10 mouse cellular contexts compared by ENCODE assay signal in the genomic region with DNA sequence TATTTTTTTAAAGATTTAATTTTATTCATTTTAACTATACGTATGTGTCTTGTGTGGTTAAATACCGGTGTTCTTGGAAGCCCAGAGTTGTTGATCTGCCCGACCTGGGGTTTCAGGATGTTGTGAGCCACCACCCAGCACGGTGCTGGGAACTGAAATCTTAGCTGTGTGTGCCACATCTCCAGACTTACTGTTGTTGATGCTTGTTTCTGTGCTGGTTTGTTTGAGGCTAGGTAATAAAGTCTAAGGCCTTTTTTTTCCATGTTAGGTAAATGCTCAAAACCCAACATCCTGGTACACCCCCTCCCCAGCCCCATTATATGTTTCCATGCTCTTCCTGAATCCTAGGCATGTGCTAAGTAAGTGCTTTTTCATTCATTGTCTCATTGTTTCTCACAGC. TPM values are rescaled to one million over a fixed set of nuclear protein-coding genes. Genes with fewer than 3 reads are reported as not detected.
DNase-seq lines count a peak whose midpoint lies in the region; ATAC-seq lines count a peak whose summit lies in the region.
"Had no signal": no experiment of that assay in that cellular context is flagged by ENCODE, and none has a peak within 500 bp of the region (broad histone marks: within the 10 kb centered on the region; RNA-seq: fewer than 3 reads in every experiment).

No protein-coding gene starts in this region.

- H3K4me3 ChIP-seq in heart, embryonic 14.5 days (ENCODE audit: control insufficient read depth in 1 of 2, insufficient read depth in 1 of 2, low read depth in 1 of 2, low read length in 2 of 2) = no peak overlapping the region
- H3K4me3 ChIP-seq in hindbrain, embryonic 15.5 days = peak overlapping the region; percentile 91; the same call in 1 of the 2 replicates
- peak overlapping the region; percentile 72; the same call in 1 of the 2 replicates for H3K4me3 ChIP-seq in midbrain, embryonic 14.5 days (replicated peaks; ENCODE audit: low read depth, low read length)

- H3K27ac ChIP-seq in heart, embryonic 14.5 days (replicated peaks in 1 of 2; ENCODE audit: control insufficient read depth in 1 of 2, insufficient read depth in 1 of 2, low read depth in 2 of 2, low read length in 2 of 2) = peak overlapping the region; percentile 64 to 96
- H3K27ac ChIP-seq in hindbrain, embryonic 15.5 days (replicated peaks) = peak overlapping the region; percentile 95
- H3K27ac ChIP-seq in midbrain, embryonic 14.5 days (replicated peaks; ENCODE audit: low read depth, low read length) = peak overlapping the region; percentile 89

- H3K27me3 ChIP-seq in heart, embryonic 14.5 days (ENCODE audit: control insufficient read depth, insufficient read depth, low read length) = no peaks in the 10 kb centered on the region
- H3K27me3 ChIP-seq in hindbrain, embryonic 15.5 days = no peaks in the 10 kb centered on the region
- H3K27me3 ChIP-seq in midbrain, embryonic 14.5 days (ENCODE audit: control insufficient read depth, insufficient read depth, low read length) = no peaks in the 10 kb centered on the region

- H3K36me3 ChIP-seq in heart, embryonic 14.5 days (ENCODE audit: control insufficient read depth, insufficient read depth, low read length) = no peaks in the 10 kb centered on the region
- no peaks in the 10 kb centered on the region for H3K36me3 ChIP-seq in hindbrain, embryonic 15.5 days
- H3K36me3 ChIP-seq in midbrain, embryonic 14.5 days (ENCODE audit: control insufficient read depth, insufficient read depth, low read length) = no peaks in the 10 kb centered on the region
- H3K36me3 ChIP-seq: G1E had no signal

- no peak for ATAC-seq in heart, embryonic 14.5 days (ENCODE audit: insufficient number of reproducible peaks, insufficient read depth, low FRiP score, low read depth)
- ATAC-seq in hindbrain, embryonic 15.5 days (ENCODE audit: low FRiP score, low read depth) = no peak
- ATAC-seq in midbrain, embryonic 14.5 days (ENCODE audit: low FRiP score, low TSS enrichment) = no peak

- H3K4me1 ChIP-seq in heart, embryonic 14.5 days (ENCODE audit: control insufficient read depth in 2 of 2, insufficient read depth in 2 of 2, low read length in 2 of 2) = peaks cover 3 to 16% of the 10 kb centered on the region in 2 experiments
- peaks cover 24% of the 10 kb centered on the region for H3K4me1 ChIP-seq in hindbrain, embryonic 15.5 days (replicated peaks)
- peaks cover 22% of the 10 kb centered on the region for H3K4me1 ChIP-seq in midbrain, embryonic 14.5 days (ENCODE audit: control insufficient read depth, insufficient read depth, low read length)

- no peaks in the 10 kb centered on the region for H3K9me3 ChIP-seq in heart, embryonic 14.5 days (ENCODE audit: control insufficient read depth, low read length)
- no peaks in the 10 kb centered on the region for H3K9me3 ChIP-seq in hindbrain, embryonic 15.5 days
- H3K9me3 ChIP-seq in midbrain, embryonic 14.5 days (ENCODE audit: control insufficient read depth, low read length) = no peaks in the 10 kb centered on the region
- H3K9me3 ChIP-seq: G1E had no signal

- 55% methylated on average over 4 of the region's 4 CpGs for WGBS in heart, embryonic 14.5 days
- WGBS in hindbrain, embryonic 15.5 days = 59% methylated on average over 4 of the region's 4 CpGs
- WGBS in midbrain, embryonic 14.5 days = 52% methylated on average over 4 of the region's 4 CpGs

- peak overlapping the region; percentile 87 for H3K4me2 ChIP-seq in heart, embryonic 14.5 days (ENCODE audit: low read length)
- H3K4me2 ChIP-seq in hindbrain, embryonic 15.5 days = peak overlapping the region; percentile 86
- H3K4me2 ChIP-seq in midbrain, embryonic 14.5 days (ENCODE audit: low read length) = peak overlapping the region; percentile 67

- H3K9ac ChIP-seq in heart, embryonic 14.5 days (ENCODE audit: low read length) = peak overlapping the region; percentile 58; the same call in 1 of the 2 replicates
- peak overlapping the region; percentile 43; the same call in 1 of the 2 replicates for H3K9ac ChIP-seq in hindbrain, embryonic 15.5 days
- peak overlapping the region; percentile 41; the same call in 1 of the 2 replicates for H3K9ac ChIP-seq in midbrain, embryonic 14.5 days (replicated peaks; ENCODE audit: low read length)

- DNase-seq in heart, postnatal 4 days = no peak
- peak; percentile 52 for DNase-seq in embryo, embryonic 10.5 days (ENCODE audit: low spot score)
- no peak for DNase-seq in midbrain, embryonic 14.5 days
- DNase-seq in ovary, postnatal 14 days (ENCODE audit: low spot score) = no peak
- no peak for DNase-seq in right cerebral cortex, postnatal 14 days
- DNase-seq in layer of hippocampus, adult 9-11 months = no peak
- DNase-seq: cerebellum, adult 8-10 months had no signal

RNA-seq across cellular contexts. Expression of a gene that starts 0.8 kb away (rescaled TPM):
- polyA plus RNA-seq in heart, embryonic 14.5 days (2014; fragmentation: Nextera tagmentation; extraction: Ambion mirVana) = 42.5 and 46.6 TPM in 2 replicates
- 10 to 100 TPM; 21.2 to 25.3 TPM for total RNA-seq in heart, postnatal 4 days (2021)
- polyA plus RNA-seq in hindbrain, embryonic 15.5 days (2015; fragmentation: Nextera tagmentation; extraction: Ambion mirVana) = 28.7 and 28.8 TPM in 2 replicates
- polyA plus RNA-seq in midbrain, embryonic 14.5 days (2014; fragmentation: Nextera tagmentation; extraction: Ambion mirVana) = 15.7 and 22.4 TPM in 2 replicates

Comparison
In these comparisons a context has a peak if more than half of its experiments do, and no peak if none do; other contexts are left out.
1. H3K4me3 ChIP-seq: peak in hindbrain, embryonic 15.5 days (single experiment) and midbrain, embryonic 14.5 days (single experiment); none in heart, embryonic 14.5 days (0 of 2).
2. Peak in every context shown above with its lines, with median percentiles within 50 percentile points of each other: H3K27ac ChIP-seq, H3K4me2 ChIP-seq and H3K9ac ChIP-seq.